Mouse (Mus musculus) CD8-positive naive resting alpha-beta T cell, adult 2 months (primary cell): ENCODE results near the gene Cstf1.

ENCODE experiments used
- DNase-seq, 2 experiments: peaks; one replicate each; pipeline ENCODE4 v3.0.0; 2022; ENCODE audit warnings: low read depth in 2 of 2, low spot score in 2 of 2

The Cstf1 gene

GRCm38 (mm10) chr2:172376551-172376950, 6.1 kb downstream of the Cstf1 start:
- DNase-seq: no peak

GRCm38 (mm10) chr2:172376999-172377515, 6.6 kb downstream of the Cstf1 start:
- no peak for DNase-seq

DNA sequence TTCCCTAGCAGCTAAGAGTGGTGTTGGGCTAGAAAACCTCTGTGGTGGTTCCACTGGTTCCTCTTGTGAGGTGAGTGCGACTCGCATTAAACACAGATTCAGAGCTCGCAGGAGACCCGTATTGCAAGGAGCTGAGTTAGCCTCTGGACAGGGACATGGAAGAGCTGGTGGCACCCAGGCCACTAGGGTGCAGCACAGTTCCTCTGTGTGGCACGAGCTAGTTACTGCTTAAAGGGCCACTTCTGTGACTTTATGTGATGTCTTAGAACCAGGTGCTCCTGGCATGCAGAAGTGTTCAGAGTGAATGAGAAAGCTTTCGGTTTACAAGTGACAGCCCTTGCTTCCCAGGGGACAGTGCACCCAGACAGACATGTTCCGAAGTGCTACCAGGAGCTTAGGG, 7.9 kb downstream of the Cstf1 start:
- peak; percentile 33 to 45 for DNase-seq

- DNase-seq: no peak
These were observed 10.0 kb downstream of the Cstf1 start for GRCm38 (mm10) chr2:172380513-172380912.

GRCm38 (mm10) chr2:172381341-172381740, 10.9 kb downstream of the Cstf1 start:
- no peak for DNase-seq

- DNase-seq: no peak
These were observed 11.4 kb downstream of the Cstf1 start for GRCm38 (mm10) chr2:172381898-172382297.

- DNase-seq: no peak
These were observed 14.2 kb downstream of the Cstf1 start for GRCm38 (mm10) chr2:172384715-172385114.

GRCm38 (mm10) chr2:172390341-172390740, 19.9 kb downstream of the Cstf1 start:
- DNase-seq: no peak

DNA sequence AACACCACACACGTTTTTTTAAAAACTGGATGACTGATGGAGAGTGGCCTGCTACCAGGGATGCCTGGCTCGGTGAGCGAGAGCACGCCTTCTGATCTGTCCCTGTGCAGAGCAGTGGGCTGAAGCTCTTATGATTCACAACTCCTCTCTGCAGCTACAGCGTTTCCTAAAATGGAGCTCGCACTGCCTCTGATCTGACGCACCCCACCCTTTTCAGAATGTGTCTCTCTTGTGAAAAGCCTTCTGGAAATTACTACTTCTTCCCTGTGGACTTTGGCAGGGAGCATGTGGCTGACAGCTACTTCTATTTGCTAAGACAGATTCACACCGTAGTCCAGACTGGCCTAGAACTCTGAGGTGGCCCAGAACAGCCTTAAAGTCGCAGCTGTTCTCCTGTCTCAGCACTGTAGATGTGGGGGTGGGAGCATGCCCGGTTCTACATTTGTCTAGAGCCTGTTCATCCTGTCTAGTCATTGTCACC, 21.6 kb downstream of the Cstf1 start:
- DNase-seq: no peak

DNA sequence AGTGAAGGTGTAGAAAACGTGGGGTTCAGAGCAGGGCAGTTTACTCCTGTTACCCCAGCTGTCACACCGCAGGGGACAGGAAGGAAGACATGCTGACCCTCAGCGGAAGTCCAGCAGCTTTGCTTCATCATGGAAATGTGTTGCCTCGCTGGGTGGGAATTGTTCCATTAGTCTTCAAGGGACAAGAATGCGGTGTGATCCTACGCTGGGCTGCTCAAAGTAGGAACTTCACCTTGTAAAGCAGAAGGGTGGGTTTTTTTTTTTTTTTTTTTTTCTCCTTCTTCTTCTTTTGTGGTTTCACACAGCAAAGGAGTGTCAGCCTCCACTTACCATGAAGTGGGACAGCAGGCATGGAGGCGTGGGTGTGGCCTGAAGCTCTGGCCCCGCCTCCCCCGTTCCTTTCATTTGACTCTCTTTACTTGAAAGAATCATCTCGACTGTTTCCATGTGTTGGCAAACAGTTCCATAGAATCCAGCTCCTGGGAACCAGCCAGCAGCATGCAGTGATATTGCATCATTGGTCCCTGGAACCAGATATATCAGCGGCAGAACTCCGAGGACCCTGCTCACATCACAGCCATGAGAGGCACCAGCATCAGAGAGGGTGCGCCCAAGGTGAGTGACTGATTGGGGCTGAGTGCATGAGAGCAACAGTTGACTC, 23.0 kb downstream of the Cstf1 start, which contains the start of gene Cass4:
Gene Cass4 (plus strand): TSS at position 404 of the 661 bp plus-strand sequence.
- DNase-seq: peak in 1 of 2 experiments; percentile 36

DNA sequence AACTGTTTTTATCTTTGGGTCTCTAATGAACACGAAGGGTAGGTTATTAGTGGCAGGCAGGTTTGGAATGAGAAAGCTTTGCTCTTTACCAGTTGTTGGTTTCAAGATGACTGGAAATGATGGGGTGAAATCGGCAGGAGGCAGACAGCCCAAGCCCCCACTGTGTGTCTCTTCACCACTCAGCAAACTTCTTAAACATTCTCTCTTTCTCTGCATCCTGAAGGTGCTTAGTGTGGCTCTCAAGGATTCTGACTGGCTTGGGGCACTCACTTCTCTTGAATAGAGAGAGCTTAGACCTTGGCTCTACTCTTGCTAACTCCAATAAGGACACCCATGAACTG, 23.5 kb downstream of the Cstf1 start:
- no peak for DNase-seq

- DNase-seq: no peak
These were observed 24.2 kb downstream of the Cstf1 start for GRCm38 (mm10) chr2:172394671-172395070.

DNA sequence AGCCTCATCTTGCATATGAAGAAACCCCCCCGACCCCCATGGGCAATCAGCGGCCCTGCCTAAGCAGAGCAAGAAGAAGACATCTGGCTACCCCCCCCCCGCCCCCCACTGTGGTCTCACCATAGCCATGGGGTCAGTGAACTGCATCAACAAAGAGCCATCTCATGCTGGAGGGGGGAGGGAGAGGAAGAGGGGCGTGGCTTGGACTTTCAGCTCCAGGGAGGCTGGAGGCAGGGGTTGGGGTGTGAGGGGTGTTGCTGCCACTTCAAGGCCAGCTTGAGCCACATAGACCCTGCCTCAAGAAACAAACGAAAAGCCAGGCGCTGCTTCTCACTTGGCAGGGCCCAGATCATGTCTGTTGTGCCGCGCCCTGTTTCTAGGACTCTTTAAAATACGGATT, 25.5 kb downstream of the Cstf1 start:
- DNase-seq: no peak

DNA sequence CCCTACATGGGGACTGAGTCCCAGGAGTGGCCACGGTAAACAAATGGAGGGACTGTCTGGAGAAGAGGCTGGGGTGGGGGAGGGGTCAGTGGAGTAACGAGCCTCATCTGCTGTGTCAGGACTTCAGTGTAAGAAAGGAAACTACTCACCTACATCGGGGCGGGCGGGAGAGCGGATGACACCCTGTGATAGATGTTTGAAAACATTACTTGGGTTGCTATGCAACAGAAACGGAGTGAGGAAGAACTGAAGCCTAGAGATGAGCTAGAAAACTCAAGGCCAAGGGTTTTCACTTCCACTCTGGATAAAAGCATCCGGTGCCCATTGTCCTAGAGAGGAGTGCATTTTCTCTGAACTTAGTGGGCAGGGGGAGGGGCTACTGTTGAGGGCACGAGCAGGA, 29.4 kb downstream of the Cstf1 start:
- DNase-seq: peak; percentile 25 to 37

DNA sequence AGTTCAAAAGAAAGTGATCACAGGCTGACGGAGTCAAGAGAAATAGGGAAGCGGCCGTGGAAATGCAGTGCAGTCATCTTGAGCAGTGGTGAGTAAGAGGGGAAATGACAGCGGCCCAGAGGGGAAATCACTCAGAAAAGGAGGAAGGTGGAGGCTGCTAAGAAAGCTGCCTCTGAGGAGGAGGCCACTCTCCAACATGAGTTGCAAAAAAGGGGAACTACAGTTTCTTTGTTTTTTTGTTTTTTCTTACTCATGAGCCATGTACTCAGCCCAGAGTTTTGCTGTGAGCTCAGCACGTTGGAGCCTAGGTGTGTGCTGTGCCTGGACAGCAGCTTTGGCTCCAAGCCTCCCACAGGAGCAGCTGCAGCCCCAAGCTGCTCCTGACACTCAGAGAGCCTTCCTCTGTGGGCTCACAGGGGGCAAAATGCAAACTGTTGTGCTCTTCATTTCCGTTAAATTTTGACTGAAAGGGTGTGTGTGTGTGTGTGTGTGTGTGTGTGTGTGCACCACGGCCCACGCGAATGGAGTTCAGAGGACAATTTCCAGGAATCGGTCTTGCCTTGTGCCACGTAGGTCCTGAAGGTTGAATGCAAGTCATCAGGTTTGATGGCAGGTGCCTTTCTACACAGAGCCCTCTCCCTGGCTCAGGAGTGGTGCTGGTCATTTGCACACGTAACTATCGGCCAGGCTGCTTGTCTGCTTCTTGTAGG, 30.8 kb downstream of the Cstf1 start:
- DNase-seq: peak; percentile 6 to 21

DNA sequence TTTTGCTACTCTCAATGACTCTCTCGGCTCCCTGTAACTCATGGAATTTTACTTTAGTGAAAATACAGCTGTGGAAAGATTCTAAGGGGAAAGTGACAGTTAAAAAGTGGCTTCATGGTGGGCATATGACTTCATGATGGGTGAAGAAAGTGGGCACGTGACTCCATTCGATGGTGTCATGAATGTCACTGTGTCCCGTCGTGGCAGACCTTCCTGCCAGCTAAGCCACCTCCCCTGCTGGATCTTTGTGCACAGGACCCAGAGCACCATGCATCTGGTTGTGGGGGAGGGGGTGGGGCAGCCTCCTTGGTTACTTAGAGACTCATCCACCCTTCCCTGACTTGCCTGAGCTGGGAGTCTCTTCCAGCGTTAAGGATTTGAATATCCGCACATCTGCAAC, 33.8 kb downstream of the Cstf1 start:
- DNase-seq: no peak

GRCm38 (mm10) chr2:172405011-172405410, 34.5 kb downstream of the Cstf1 start:
- no peak for DNase-seq

GRCm38 (mm10) chr2:172406173-172406572, 35.7 kb downstream of the Cstf1 start:
- no peak for DNase-seq

DNA sequence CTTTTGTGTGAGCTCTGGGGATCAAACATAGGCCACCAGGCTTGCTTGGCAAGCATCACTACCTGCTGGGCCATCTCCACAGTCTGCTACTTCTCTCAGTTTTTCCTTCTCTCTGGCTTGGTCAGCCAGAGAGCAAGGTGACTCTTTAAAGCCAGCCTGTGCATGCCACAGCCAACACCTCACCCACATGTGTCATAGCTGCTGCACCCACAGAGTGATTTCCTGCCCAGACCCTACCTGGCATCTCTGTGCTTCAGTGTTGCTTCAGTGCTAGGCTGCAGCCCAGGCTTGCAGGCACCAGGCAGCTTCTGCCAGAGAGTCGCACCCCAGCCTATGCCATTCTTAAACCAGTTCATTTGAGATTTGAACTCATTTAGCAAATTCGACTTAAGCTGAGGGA, 37.0 kb downstream of the Cstf1 start:
- no peak for DNase-seq

GRCm38 (mm10) chr2:172410686-172411085, 40.2 kb downstream of the Cstf1 start:
- DNase-seq: no peak

DNA sequence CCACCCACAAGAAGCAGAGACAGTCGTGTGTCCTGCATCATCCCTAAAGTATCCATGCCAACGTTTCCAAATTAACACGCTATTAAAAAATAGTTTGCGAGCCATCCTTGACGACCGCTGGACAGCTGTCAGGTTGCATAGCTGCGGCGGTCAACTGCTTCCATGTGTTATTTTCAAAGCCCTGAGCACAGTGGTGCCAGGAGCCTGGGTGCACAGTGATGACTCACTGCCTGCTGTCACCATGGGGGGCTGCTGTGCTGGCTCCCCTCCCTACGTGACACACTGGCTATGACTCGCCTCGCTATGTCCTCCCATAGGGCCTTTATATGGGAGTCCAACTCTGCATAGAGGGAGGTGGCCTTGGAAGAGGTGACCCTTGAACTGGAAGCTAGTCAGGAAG, 40.6 kb downstream of the Cstf1 start:
- no peak for DNase-seq

- DNase-seq: no peak
These were observed 42.0 kb downstream of the Cstf1 start for GRCm38 (mm10) chr2:172412454-172412853.
